Comparison of ENCODE assay signal across 1 mouse cellular context in the genomic region with DNA sequence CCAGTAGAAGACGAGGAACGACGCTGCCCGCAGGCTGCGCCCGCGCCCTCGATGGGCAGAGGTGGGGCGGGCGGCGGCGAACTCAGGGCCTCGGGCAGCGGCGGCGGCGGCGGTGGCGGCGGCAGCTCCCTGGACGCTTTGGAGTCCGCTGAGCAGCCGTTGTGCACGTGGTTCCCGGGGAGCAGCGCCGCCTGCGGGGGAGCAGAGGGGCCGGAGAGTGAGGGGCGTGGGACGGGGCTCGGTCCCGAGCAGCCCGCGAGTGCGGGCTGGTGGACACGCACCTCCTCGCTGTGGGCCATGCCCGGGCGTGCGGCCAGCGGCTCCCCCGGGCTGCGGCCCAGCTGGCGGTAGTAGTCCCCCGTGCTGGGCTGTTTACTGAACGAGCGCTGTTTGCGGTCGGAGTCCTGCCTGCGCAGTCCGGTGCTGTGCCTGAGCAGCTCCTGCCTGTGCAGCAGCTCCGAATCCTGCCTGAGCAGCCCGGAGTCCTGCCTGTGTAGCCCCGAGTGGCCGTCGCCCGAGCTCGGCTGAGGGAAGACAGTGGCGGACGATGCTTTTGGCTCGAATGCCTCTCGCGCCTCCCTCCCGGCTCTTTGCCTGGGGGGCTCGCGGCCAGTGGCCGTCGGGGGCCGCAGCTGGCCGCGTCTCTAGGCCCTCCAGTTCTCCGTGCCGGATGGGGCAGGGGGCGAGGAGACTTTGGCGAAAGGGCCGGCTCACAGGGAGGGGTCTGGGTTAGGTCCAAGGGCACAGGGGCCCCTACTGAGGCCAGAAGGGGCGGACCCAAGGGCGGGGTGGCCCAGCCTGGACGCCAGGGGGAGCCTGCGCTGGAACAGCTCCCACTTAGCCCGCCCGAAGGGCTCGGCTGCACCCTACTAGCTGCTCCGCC.
TF ChIP-seq lines count a peak whose summit lies in the region.

No protein-coding gene starts in this region.

TF ChIP-seq in MEL, 35 proteins besides CTCF, POLR2A, EP300 and RAD21:
- peak; percentile 62; the same call in 1 of the 2 replicates for TF ChIP-seq MXI1 (IDR thresholded peaks at IDR 0.05; ENCODE audit: low read depth, low read length)
- TF ChIP-seq SIN3A (IDR thresholded peaks at IDR 0.05; ENCODE audit: low read length) = no peak
- 0 out of 2 replicates have a peak, but pooled peaks have one; percentile 5 for TF ChIP-seq NRF1 (IDR thresholded peaks at IDR 0.05; ENCODE audit: insufficient read depth, low read depth, low read length, poor library complexity, severe bottlenecking)
- peak; percentile 46; the same call in 1 of the 2 replicates for TF ChIP-seq USF1 (IDR thresholded peaks at IDR 0.05; ENCODE audit: low read depth, low read length)
- TF ChIP-seq UBTF (IDR thresholded peaks at IDR 0.05; ENCODE audit: borderline replicate concordance, insufficient read depth, low read depth, low read length) = no peak
